Mouse (Mus musculus) erythroblast, adult 5-6 weeks (primary cell): ENCODE data around the gene Anxa2. TPM values are rescaled to one million over a fixed set of nuclear protein-coding genes. Genes with fewer than 3 reads are reported as not detected.

Experiments
- ATAC-seq: replicated peaks from 2 replicates; pipeline ENCODE4 v1.8.0; 2016; ENCODE audit warnings: moderate number of reproducible peaks, mild to moderate bottlenecking, moderate TSS enrichment, inconsistent platforms; ENCODE audit not compliant: poor library complexity, low FRiP score, severe bottlenecking
- total RNA-seq, 2 experiments: library from RNA; stranded (forward) in 1 of 2; stranded (reverse) in 1 of 2; fragments of 150-400 nt in 1 of 2; fragments of 200-764, 138-1000 nt in 1 of 2; gene quantifications; 2 replicates each; pipeline versions ENCODE4 v1.2.3 to v1.2.4; 2015 to 2017; ENCODE audit warnings: low replicate concordance in 2 of 2

Anxa2 gene
- total RNA-seq, 2 experiments from 2014 or later, result 51.4 to 115 TPM

- ATAC-seq, result no peak
These were observed 4.6 kb downstream of the Anxa2 start for GRCm38 (mm10) chr9:69457747-69458625.

GRCm38 (mm10) chr9:69458982-69459381 lies 5.6 kb downstream of the Anxa2 start:
- no peak for ATAC-seq

GRCm38 (mm10) chr9:69459876-69460275 lies 6.5 kb downstream of the Anxa2 start:
- no peak for ATAC-seq

GRCm38 (mm10) chr9:69463046-69463445 lies 9.6 kb downstream of the Anxa2 start:
- ATAC-seq, result no peak

- no peak for ATAC-seq
These were observed 10.8 kb downstream of the Anxa2 start for GRCm38 (mm10) chr9:69464109-69464756.

GRCm38 (mm10) chr9:69466098-69466497 lies 12.7 kb downstream of the Anxa2 start:
- ATAC-seq, result no peak

GRCm38 (mm10) chr9:69467310-69467939 lies 14.0 kb downstream of the Anxa2 start:
- ATAC-seq, result no peak

- ATAC-seq, result no peak
These were observed 15.6 kb downstream of the Anxa2 start for GRCm38 (mm10) chr9:69468991-69469390.

GRCm38 (mm10) chr9:69470362-69470761 lies 16.9 kb downstream of the Anxa2 start:
- no peak for ATAC-seq

GRCm38 (mm10) chr9:69470921-69471320 lies 17.5 kb downstream of the Anxa2 start:
- no peak for ATAC-seq

- no peak for ATAC-seq
These were observed 19.3 kb downstream of the Anxa2 start for GRCm38 (mm10) chr9:69472724-69473123.

- ATAC-seq, result no peak
These were observed 22.5 kb downstream of the Anxa2 start for GRCm38 (mm10) chr9:69475873-69476272.

GRCm38 (mm10) chr9:69477195-69477823 lies 23.9 kb downstream of the Anxa2 start:
- ATAC-seq, result no peak

GRCm38 (mm10) chr9:69477824-69478222 lies 24.4 kb downstream of the Anxa2 start:
- ATAC-seq, result no peak

- ATAC-seq, result 0 out of 2 replicates have a peak, but pooled peaks have one; percentile 52
These were observed 26.9 kb downstream of the Anxa2 start for GRCm38 (mm10) chr9:69480344-69480743.

- no peak for ATAC-seq
These were observed 30.4 kb downstream of the Anxa2 start for GRCm38 (mm10) chr9:69483811-69484210.

- ATAC-seq, result no peak
These were observed 32.7 kb downstream of the Anxa2 start for GRCm38 (mm10) chr9:69486140-69486539.

- ATAC-seq, result no peak
These were observed 35.1 kb downstream of the Anxa2 start for GRCm38 (mm10) chr9:69488510-69488909.

GRCm38 (mm10) chr9:69488972-69489371 lies 35.6 kb downstream of the Anxa2 start:
- ATAC-seq, result no peak

- no peak for ATAC-seq
These were observed 39.4 kb downstream of the Anxa2 start for GRCm38 (mm10) chr9:69492809-69493208.
